Mouse (Mus musculus) lung, adult 2 months (tissue): Measurements from ENCODE around the gene Gm4744. TPM values are rescaled to one million over a fixed set of nuclear protein-coding genes. Genes with fewer than 3 reads are reported as not detected.
"Not testable (repeated sequence)": the region's sequence is repeated elsewhere in the genome, so short reads cannot be mapped to it uniquely, and the experiment has no call there.

Source experiments
- DNase-seq: peaks from one replicate; pipeline ENCODE4 v3.0.0; 2022
- H3K4me1 ChIP-seq: fragments of 200-500 bp; 2 replicates; pipeline ENCODE4 v1.6.1; 2011; ENCODE audit warnings: low read length; ENCODE audit not compliant: control insufficient read depth, insufficient read depth
- H3K4me3 ChIP-seq: fragments of 200-500 bp; replicated peaks from 2 replicates; pipeline ENCODE3; 2011; ENCODE audit warnings: low read depth, mild to moderate bottlenecking, control low read depth, low read length; ENCODE audit errors: extremely low read depth
- CTCF ChIP-seq: fragments of 200-500 bp; IDR thresholded peaks from 2 replicates; pipeline ENCODE4 v1.5.1; 2011; ENCODE audit warnings: mild to moderate bottlenecking, low read length, control low read depth; ENCODE audit not compliant: insufficient read depth
- POLR2A ChIP-seq: fragments of 200-500 bp; IDR thresholded peaks from 2 replicates; pipeline ENCODE4 v1.6.1; 2011; ENCODE audit warnings: low read depth, mild to moderate bottlenecking, control low read depth, low read length, borderline replicate concordance; ENCODE audit errors: extremely low read depth
- WGBS: fragments of 180-500 bp; shearing (Covaris S2); methylation state at CpG from one replicate; pipeline ENCODE4 v1.1.7; 2018; 5-methylcytosine and 5-hydroxymethylcytosine counted together
- polyA plus RNA-seq: library from polyadenylated mRNA; depleted of rRNA; stranded (reverse); fragments of >200 nt; gene quantifications from 2 replicates; pipeline ENCODE4 v1.2.3, GENCODE M21; 2012; rRNA removed

Gene Gm4744
- polyA plus RNA-seq: not detected in 2 replicates

DNA sequence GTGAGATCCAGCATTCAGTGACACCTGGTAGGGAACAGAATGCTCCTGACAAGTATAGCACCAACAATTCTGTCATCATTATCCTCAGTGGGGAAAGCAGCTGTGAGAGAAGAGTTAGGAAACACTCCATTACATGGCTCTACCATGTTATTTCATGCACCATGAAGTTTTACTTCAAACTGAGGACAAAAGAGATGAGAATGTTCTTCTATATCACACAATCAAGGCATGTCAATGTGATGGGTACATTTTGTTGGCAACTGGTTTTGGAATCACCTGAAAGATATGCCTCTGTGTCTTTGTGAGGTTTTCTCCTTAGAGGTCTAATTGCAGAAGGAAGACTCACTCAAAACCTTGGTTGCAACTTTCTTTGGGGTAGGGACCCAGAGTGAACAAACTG is at the start of gene Gm4744:
Gm4744 (minus strand) TSS at position 101 of the 400 bp plus-strand sequence.
- Histone ChIP-seq H3K4me1 (no peaks in the 10 kb centered on the region), H3K4me3 (no peak within 1 kb of the TSS)
- TF ChIP-seq CTCF (no peak), POLR2A (no peak)
- no peak for DNase-seq

GRCm38 (mm10) chr6:40999379-40999778 is 47.7 kb upstream of the Gm4744 start, which contains the start of gene Gm2663:
Gene Gm2663, minus strand, starts transcription at chr6:40999479.
- DNase-seq, H3K4me3 ChIP-seq, H3K4me1 ChIP-seq: not testable (repeated sequence)

DNA sequence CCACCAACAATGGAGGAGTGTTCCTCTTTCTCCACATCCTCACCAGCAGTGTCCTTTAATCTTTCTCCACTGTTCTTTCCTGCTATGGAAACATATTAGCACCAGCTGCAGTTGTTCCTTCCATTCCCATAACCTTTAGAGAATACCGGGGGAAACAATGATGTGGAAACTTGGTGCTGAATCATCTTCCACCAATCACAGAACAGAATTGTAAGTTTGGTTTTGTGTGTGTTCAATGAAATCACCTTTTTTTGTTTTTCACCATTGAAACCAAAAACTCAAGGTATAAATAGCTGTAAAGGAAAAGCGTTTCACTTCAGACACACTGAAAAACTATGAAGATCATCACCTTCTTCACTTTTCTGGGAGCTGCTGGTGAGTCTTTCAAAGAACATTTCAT is 12.8 kb upstream of the Gm4744 start, which contains the start of gene 1810009J06Rik:
1810009J06Rik (plus strand) TSS at position 301 of the 400 bp plus-strand sequence.
- not testable (repeated sequence) for H3K4me1 ChIP-seq, H3K4me3 ChIP-seq, DNase-seq
- WGBS: 87% methylated on average over 2 of the region's 2 CpGs

DNA sequence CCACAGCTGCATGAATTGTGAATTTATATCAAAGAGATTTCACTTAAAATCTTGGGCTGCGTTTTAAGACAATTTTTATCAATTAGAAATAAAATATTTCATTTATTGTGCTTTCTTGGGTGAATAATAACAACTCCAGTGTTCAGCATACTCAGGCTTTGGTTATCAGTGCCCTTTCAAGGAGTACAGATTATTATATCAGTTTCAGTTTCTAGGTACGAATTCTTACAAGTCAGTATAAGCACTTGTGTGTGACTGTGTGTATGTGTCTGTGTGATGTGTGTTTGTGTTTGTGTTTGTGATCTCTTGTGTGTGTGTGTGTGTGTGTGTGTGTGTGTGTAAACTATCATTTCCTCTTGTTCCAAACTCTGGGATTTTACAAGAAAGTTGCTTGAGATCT is 2.0 kb upstream of the Gm4744 start:
- 44% methylated on average over 2 of the region's 2 CpGs for WGBS
- DNase-seq: no peak
- Histone ChIP-seq H3K4me3 (no peak overlapping the region), H3K4me1 (no peaks in the 10 kb centered on the region)
- TF ChIP-seq CTCF: no peak
- no peak for TF ChIP-seq POLR2A

GRCm38 (mm10) chr6:40940457-40940856 is 11.2 kb downstream of the Gm4744 start, which contains the start of gene 1700074P13Rik:
Gene 1700074P13Rik, minus strand, starts transcription at chr6:40940557.
- H3K4me1 ChIP-seq: no peaks in the 10 kb centered on the region
- 90% methylated on average over 10 of the region's 10 CpGs for WGBS
- no peak for TF ChIP-seq CTCF
- TF ChIP-seq POLR2A: no peak
- DNase-seq: no peak
- H3K4me3 ChIP-seq: no peak within 1 kb of the TSS

DNA sequence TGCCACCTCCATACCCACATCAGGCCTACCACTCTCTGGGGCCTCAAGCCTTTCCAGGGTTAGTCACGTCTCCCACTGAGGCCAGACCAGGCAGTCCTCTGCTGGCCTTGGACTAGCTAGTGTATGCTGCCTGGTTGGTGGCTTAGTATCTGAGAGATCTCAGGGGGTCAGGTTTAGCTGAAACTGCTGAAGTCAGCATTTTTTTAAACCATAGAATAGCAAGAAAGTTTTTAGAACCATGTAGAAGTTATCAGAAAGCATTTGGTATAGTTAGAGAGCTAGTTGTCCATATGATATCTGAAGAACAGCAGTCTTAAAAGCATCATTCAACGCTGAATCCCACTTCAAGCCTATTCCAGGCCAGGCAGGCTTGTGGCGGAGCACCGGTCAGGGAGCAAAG is 31.7 kb downstream of the Gm4744 start:
- H3K4me1 ChIP-seq: no peaks in the 10 kb centered on the region
- no peak for TF ChIP-seq CTCF
- TF ChIP-seq POLR2A: no peak
- WGBS: 81% methylated on average over 4 of the region's 4 CpGs
- no peak for DNase-seq
- no peak overlapping the region for H3K4me3 ChIP-seq

GRCm38 (mm10) chr6:40900287-40900686 is 51.4 kb downstream of the Gm4744 start, which contains the start of gene Prss58:
Gene Prss58, minus strand, starts transcription at chr6:40900387.
- no peak for DNase-seq
- Histone ChIP-seq H3K4me1 (no peaks in the 10 kb centered on the region), H3K4me3 (no peak within 1 kb of the TSS)
- no peak for TF ChIP-seq POLR2A
- TF ChIP-seq CTCF: no peak

Other genes starting within 250 kb of the Gm4744 start
- gene Moxd2, start 64.4 kb downstream of the Gm4744 start, polyA plus RNA-seq: not detected in 2 replicates
- gene Prss58, start 51.5 kb downstream of the Gm4744 start, polyA plus RNA-seq: not detected in 2 replicates
- not detected in 2 replicates for gene 1700074P13Rik, start 11.3 kb downstream of the Gm4744 start, polyA plus RNA-seq
- gene 1810009J06Rik, start 12.9 kb upstream of the Gm4744 start, polyA plus RNA-seq: not detected in 2 replicates
- gene Gm2663, start 47.6 kb upstream of the Gm4744 start, polyA plus RNA-seq: not detected in 2 replicates
- 0.14 and 3.2 TPM in 2 replicates for gene 2210010C04Rik, start 83.6 kb upstream of the Gm4744 start, polyA plus RNA-seq